Mouse (Mus musculus) embryo, embryonic 11.5 days (tissue): ENCODE measurements around the gene Dnajb14.
"Not testable (repeated sequence)": the region's sequence is repeated elsewhere in the genome, so short reads cannot be mapped to it uniquely, and the experiment has no call there.

Experiments used
- DNase-seq: peaks from one replicate; pipeline ENCODE4 v3.0.0-alpha.2; 2012; ENCODE audit warnings: low read depth, low spot score

Gene Dnajb14

GRCm38 (mm10) chr3:137917694-137918171 is 50.3 kb downstream of the Dnajb14 start:
- DNase-seq: no peak

- peak; percentile 68 for DNase-seq
Observed at GRCm38 (mm10) chr3:137918172-137918931, 50.9 kb downstream of the Dnajb14 start, which contains the start of gene Lamtor3. Gene Lamtor3, plus strand, starts transcription at chr3:137918506.

DNA sequence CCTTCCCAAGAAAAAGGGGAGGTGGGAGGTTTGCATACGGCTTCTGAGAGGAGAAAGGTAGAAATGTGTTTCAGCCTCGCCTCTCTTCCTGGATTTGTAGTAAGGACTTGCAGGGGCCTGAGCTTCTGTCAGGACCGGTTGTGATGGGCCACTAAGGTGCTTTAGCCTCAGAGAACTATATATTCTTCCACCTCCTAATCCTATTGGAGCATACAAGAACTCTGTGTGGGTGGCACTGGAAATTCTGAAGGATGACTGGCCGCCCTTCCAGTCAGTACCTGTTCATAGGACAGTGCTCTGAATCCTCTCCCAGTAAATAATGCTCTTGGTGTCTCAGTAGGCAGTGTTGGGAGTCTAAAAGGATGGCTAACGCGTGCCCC is 51.4 kb downstream of the Dnajb14 start:
- no peak for DNase-seq

GRCm38 (mm10) chr3:137919398-137919797 is 51.9 kb downstream of the Dnajb14 start:
- DNase-seq: no peak

DNA sequence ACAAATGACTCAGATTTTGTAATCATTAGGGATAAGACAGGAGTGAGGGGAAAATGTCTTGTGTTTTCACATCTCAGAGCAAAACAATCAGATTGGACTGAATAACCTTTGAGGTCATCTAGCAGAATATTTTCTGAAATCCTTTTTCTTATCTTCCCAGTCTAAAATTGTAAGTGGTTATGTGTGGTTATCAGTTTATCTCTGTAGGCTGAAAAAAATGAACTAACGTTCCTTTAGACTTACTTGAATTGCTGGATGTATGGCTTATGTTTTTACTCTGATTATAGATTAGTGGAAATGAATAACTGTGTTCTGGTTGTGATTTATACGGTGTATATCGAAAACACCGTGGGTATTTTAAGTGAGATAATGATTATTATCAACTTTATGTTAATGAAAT is 53.1 kb downstream of the Dnajb14 start:
- no peak for DNase-seq

GRCm38 (mm10) chr3:137927010-137927409 is 59.5 kb downstream of the Dnajb14 start:
- DNase-seq: no peak

GRCm38 (mm10) chr3:137929940-137930339 is 62.5 kb downstream of the Dnajb14 start:
- no peak for DNase-seq

- no peak for DNase-seq
Observed at GRCm38 (mm10) chr3:137932748-137933147, 65.3 kb downstream of the Dnajb14 start.

- DNase-seq: no peak
Observed at GRCm38 (mm10) chr3:137933986-137934385, 66.5 kb downstream of the Dnajb14 start.

DNA sequence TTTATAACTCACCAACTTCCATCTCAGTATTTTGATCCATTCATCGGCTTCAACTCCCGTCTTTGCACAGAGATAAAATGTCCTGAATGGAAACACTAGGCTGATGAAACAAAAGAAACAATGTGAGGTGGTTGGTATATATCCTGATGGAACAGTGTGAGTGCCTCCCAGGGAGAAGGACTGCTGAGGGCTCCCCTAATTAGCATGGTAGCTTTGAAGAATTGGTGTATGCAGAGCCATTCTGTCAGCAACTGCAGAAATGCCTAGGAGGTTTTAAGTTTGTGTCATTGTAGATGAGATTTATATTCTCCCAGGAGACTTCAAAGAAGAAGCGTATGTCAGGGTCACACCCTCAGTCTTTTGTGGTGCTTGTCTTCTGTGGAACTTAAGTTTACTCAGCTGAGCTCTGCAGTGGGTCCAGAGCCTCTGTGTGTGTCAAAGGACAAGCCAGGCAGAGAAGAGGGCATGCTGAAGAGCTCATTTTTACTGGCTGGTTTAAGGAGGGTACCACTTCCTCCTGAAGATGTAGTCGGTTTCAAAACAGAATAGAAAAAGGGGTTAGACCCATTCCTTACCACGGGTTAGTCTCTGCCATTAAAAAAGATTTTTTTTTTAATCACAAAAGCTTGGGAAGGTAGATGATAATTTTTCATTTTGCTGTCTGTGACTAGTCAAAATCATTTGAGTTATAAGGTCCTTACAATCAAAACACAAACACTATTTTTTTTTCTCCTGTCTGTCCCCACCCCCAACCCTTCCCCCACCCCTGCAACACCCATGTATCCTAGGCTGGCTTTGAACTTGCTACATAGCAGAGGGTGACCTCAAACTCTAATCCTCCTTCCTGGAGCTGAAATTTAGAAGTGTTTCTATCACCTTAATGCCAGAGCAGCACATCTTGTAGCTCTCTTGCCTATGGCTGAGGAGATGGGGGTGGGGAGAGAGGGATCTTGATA is 68.4 kb downstream of the Dnajb14 start:
- DNase-seq: no peak

DNA sequence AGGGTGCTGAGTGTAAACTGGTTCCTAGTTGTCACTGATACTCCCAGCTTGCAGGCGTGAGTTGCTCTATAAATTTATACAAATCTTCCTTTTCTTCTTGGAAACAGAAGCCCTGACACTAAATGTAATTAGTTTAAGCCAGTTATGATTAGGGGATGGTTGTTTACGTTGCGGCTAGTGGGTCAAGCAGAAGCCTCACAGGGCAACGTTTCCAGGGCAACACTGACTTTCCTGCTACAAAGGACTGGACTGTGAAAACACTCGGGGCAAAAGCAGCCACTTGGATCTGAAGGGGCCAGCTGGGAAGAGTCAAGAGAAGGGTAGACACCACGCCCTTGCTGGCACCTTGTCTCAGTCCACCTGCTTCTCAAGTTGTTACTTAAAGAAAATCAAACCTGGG is 69.1 kb downstream of the Dnajb14 start:
- no peak for DNase-seq

DNA sequence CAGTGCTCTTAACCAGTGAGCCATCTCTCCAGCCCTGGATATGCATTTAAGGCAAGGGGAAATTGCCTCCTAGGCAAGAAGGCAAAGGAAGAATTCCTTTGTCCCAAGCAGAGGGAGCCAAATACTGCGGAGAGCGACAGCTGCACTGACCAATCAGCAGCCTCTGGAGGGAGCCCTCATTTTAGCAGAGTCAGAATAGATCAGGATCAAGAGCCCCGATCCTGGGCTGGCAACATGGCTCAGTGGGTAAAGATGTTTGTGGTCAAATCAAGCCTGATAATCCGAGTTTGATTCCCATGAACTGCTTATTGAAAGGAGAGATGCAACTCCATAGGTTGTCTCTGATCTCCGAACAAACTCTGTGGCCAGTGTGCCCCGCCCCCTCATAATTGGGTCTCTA is 71.1 kb downstream of the Dnajb14 start:
- DNase-seq: no peak

- no peak for DNase-seq
Observed at GRCm38 (mm10) chr3:137940757-137941156, 73.3 kb downstream of the Dnajb14 start.

DNA sequence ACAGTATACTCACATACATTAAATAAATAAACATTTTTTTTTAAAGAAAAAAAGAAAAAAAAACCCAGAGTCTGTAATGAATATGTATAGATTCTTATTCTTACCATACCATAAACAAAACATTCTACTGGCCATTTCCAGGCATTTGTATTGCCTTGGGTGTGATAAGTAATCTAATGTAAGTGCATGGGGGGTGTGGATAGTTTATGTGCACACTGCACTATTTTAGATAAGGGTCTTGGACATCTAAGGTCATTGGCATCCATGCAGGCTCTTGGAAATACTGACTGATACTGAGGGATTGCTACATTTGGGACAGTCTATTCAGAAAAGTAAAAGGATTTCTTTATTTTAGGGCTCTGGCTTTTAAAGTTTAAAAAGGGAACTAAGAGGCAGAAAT is 74.1 kb downstream of the Dnajb14 start:
- DNase-seq: no peak

DNA sequence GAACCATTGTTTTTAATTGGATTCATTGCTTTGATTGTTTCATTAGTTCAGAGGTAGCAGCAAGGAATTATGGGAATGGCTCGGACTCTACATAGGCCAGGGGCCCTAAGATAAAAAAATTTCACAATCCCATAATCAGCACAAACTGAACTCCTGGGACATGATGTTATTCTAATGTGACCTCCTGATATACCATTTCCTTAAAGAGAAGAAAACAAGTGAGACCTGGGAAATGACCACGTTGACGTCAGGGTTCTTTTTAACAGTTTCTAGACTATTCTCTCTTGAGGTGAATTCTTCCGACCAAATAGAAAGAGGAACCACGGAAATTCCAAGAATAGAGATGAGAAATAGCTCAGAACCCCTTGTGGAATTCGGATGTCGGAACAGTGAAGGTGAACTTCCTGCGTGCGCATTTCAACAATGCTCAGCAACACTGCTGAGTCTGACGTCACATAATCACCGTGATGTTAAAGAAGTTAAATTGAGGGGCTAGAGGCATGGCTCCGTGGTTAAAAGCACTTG is 74.7 kb downstream of the Dnajb14 start:
- DNase-seq: no peak

GRCm38 (mm10) chr3:137943737-137944154 is 76.3 kb downstream of the Dnajb14 start:
- DNase-seq: no peak

- no peak for DNase-seq
Observed at GRCm38 (mm10) chr3:137946827-137947226, 79.4 kb downstream of the Dnajb14 start.

GRCm38 (mm10) chr3:137947525-137947924 is 80.0 kb downstream of the Dnajb14 start:
- no peak for DNase-seq

DNA sequence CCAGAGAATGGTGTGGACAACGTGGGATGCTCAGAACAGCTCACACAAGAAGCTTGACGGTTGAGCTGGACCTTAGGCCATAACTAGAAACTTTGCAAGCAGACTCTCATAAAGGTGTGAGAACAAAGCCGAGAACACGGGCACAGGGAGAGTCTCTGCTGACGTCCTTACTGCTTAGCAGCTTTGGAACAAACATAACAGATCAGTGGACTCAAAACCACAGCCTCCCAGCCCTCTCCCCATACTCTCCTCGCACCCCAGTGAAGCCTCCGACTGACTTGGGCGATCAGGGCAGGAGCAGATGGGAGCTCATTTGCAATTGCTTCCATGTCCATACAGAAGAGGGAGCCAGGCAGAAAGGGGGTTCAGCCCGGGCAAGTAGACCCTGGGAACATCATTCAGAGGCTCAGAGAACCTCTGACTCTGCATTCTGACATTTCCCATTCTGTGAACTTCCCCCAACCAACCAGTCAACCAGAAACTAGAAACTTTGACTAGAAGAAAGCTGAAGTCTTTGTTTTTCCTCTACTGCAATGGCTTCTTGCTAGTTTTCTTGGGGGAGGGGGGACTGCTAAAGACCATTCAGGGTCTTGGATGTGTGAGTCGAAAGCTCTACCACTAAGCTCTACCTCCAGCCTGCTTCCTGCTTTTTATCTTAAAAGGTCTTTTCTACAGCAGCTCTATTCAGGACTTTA is 82.9 kb downstream of the Dnajb14 start:
- no peak for DNase-seq

DNA sequence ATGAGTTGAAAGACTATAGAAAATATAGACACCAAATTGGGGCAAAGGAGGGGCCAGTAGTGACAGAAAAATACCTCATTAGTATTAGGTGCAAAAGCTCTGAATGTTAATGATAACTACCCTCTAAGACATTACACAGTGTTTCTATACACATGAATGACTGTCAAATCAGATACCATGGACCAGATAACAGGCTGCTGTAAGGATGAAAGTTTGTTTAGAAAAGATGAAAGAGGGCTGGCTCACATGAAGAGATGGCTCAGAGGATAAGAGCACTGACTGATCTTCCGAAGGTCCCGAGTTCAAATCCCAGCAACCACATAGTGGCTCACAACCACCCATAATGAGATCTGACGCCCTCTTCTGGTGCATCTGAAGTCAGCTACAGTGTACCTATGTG is 83.8 kb downstream of the Dnajb14 start:
- DNase-seq: not testable (repeated sequence)

- DNase-seq: no peak
Observed at GRCm38 (mm10) chr3:137951819-137952218, 84.3 kb downstream of the Dnajb14 start.
